Mouse (Mus musculus) neural tube, embryonic 11.5 days (tissue): Measurements from ENCODE around the gene 4930402H24Rik. TPM values are rescaled to one million over a fixed set of nuclear protein-coding genes. Genes with fewer than 3 reads are reported as not detected.

Experiments used
- ATAC-seq: fragments of 200-750 bp; cut with Nextera tagmentation; 2 replicates; pipeline ENCODE4 v1.8.0; 2017; ENCODE audit warnings: moderate number of reproducible peaks, mild to moderate bottlenecking, moderate TSS enrichment, moderate library complexity; ENCODE audit not compliant: insufficient read depth, low FRiP score, low TSS enrichment
- DNase-seq: peaks from one replicate; pipeline ENCODE4 v3.0.0-alpha.2; 2015; ENCODE audit warnings: low spot score
- H3K27ac ChIP-seq: fragments of 300-500 bp; sonication (generic); 2 replicates; pipeline ENCODE4 v1.5.1; 2014; ENCODE audit warnings: low read depth, mild to moderate bottlenecking, low read length
- H3K27me3 ChIP-seq: fragments of 300-500 bp; sonication (generic); 2 replicates; pipeline ENCODE4 v1.6.1; 2014; ENCODE audit warnings: mild to moderate bottlenecking, low read length, mixed read lengths; ENCODE audit not compliant: control insufficient read depth, insufficient read depth
- H3K36me3 ChIP-seq: fragments of 300-500 bp; sonication (generic); 2 replicates; pipeline ENCODE4 v1.6.1; 2014; ENCODE audit warnings: mild to moderate bottlenecking, low read length, moderate library complexity, mixed read lengths; ENCODE audit not compliant: control insufficient read depth, insufficient read depth
- H3K4me1 ChIP-seq: fragments of 300-500 bp; sonication (generic); 2 replicates; pipeline ENCODE4 v1.6.1; 2014; ENCODE audit warnings: low read length, mixed read lengths; ENCODE audit not compliant: control insufficient read depth, insufficient read depth
- H3K4me2 ChIP-seq: fragments of 300-500 bp; sonication (generic); 2 replicates; pipeline ENCODE4 v1.6.1; 2014; ENCODE audit warnings: low read depth, mild to moderate bottlenecking, moderate library complexity
- H3K4me3 ChIP-seq: fragments of 300-500 bp; sonication (generic); 2 replicates; pipeline ENCODE4 v1.5.1; 2014; ENCODE audit warnings: low read depth, low read length
- H3K9ac ChIP-seq: fragments of 300-500 bp; sonication (generic); 2 replicates; pipeline ENCODE4 v1.6.1; 2014; ENCODE audit warnings: mild to moderate bottlenecking, low read length
- H3K9me3 ChIP-seq: fragments of 300-500 bp; sonication (generic); 2 replicates; pipeline ENCODE4 v1.6.1; 2016; ENCODE audit warnings: low read length; ENCODE audit not compliant: control insufficient read depth
- WGBS: fragments of 180-500 bp; shearing (Covaris S2); extraction: QIAGEN DNeasy Blood & Tissue Kit; methylation state at CpG from one replicate; pipeline ENCODE4 v1.1.7; 2014; 5-methylcytosine and 5-hydroxymethylcytosine counted together
- polyA plus RNA-seq: library from polyadenylated mRNA; unstranded; fragments of >200 nt; fragmentation: Nextera tagmentation; extraction: Ambion mirVana; gene quantifications from 2 replicates; pipeline ENCODE4 v1.2.1, GENCODE M21; 2014

Gene 4930402H24Rik
- polyA plus RNA-seq, 1 experiment from 2014 or later, result 61.6 TPM

DNA sequence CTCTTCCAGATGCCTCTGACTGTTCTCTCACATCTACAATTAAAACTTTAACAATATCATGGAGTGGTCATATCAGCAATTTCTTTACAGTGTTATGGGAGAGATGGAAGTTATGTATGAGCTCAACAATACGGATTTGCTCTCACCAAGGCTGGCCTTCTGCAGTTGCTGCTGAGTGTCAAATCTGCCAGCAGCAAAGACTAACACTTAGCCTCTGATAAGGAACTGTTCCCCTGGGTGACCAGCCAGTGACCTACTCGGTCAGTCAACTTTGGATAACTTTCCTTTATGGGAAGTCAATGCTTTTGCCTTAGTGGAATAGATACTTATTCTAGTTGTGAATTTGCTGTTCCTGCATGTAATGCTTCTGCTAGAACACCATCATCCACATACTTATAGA, 62.6 kb downstream of the 4930402H24Rik start:
- no peak overlapping the region for H3K4me3 ChIP-seq
- no peaks in the 10 kb centered on the region for H3K9me3 ChIP-seq
- H3K9ac ChIP-seq, result no peak overlapping the region
- peaks cover 2% of the 10 kb centered on the region; the same call in 1 of the 2 replicates for H3K4me1 ChIP-seq
- no peak overlapping the region for H3K4me2 ChIP-seq
- 64% methylated on average over 2 of the region's 2 CpGs for WGBS
- no peaks in the 10 kb centered on the region for H3K36me3 ChIP-seq
- DNase-seq (no peak), ATAC-seq (no peak)
- H3K27ac ChIP-seq, result no peak overlapping the region
- no peaks in the 10 kb centered on the region for H3K27me3 ChIP-seq

- peak; percentile 78 for DNase-seq
- H3K27ac ChIP-seq, result peak overlapping the region; percentile 63
- no peak overlapping the region for H3K9ac ChIP-seq
- H3K4me1 ChIP-seq, result peaks cover 5% of the 10 kb centered on the region; the same call in 1 of the 2 replicates
- H3K4me3 ChIP-seq, result peak overlapping the region; percentile 93; the same call in 1 of the 2 replicates
- H3K36me3 ChIP-seq, result no peaks in the 10 kb centered on the region
- H3K27me3 ChIP-seq, result no peaks in the 10 kb centered on the region
- WGBS, result 3% methylated on average over 4 of the region's 4 CpGs
- ATAC-seq, result peak; percentile 77
- H3K4me2 ChIP-seq, result peak overlapping the region; percentile 77
- no peaks in the 10 kb centered on the region for H3K9me3 ChIP-seq
Measured at GRCm38 (mm10) chr2:130840846-130841245, 65.4 kb downstream of the 4930402H24Rik start.

DNA sequence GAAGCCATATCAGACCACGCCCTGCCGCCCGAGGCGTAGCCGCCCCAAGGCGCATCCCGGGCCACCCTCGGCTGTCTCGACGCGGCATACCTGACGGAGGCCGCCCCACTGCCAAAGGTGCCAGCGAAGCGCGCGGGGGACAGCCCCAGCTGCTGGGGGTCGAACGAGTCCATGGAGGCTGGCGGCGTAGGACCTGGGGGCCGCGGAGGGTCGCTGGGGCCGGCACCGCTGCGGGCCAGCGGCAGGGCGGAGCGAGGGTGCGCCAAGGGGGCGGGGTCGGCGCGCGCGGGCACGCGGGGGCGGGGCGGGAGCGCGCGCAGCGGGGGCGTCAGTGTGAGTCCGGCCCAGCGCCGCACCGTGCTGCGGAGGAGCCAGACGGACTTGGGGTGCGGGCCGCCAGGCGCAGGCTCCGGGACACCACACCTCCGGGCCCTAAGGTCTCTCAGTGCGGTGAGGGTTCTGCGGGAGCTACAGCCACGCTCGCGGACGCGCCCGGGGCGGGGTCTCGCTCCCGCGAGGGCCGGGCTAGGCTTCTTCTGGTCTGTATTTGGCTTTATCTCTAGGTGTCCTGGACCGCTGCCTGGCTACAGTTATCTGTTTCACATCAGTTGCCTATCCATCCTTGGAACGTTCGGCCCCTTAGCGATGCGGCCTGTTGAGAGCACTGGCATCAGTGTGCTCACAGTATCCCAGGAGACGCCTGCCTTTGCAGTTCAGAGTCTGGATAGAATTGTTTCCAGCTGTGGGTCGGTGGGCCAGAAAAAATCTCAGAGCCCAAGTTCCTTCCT, 66.1 kb downstream of the 4930402H24Rik start:
- Histone ChIP-seq H3K4me2 (peak overlapping the region; percentile 77), H3K27me3 (no peaks in the 10 kb centered on the region), H3K4me1 (peaks cover 5% of the 10 kb centered on the region; the same call in 1 of the 2 replicates), H3K9ac (peak overlapping the region; percentile 91), H3K36me3 (no peaks in the 10 kb centered on the region), H3K9me3 (no peaks in the 10 kb centered on the region), H3K27ac (peak overlapping the region; percentile 92), H3K4me3 (peak overlapping the region; percentile 93)
- DNase-seq (peak; percentile 84), ATAC-seq (peak; percentile 82)
- WGBS, result under 1% methylated on average over 55 of the region's 77 CpGs

DNA sequence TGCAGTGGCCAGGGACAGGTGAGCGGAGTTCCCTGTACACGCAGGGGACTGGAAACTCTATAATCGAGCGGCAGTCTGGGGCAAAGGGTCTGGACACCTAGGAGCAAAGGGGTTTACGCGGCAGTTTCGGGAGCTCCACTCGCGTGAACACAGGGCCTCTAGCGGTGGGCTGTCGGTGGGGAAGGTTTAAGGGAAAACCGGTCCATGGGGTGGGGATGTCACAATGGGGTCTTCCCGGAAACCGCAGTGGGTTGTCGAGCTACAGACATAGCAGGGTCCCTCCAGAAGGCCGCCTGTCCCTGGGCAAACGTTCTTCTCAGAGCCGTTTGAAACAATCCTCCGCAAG, 66.7 kb downstream of the 4930402H24Rik start:
- no peaks in the 10 kb centered on the region for H3K27me3 ChIP-seq
- peak overlapping the region; percentile 92 for H3K27ac ChIP-seq
- no peaks in the 10 kb centered on the region for H3K36me3 ChIP-seq
- peak overlapping the region; percentile 91 for H3K9ac ChIP-seq
- peaks cover 5% of the 10 kb centered on the region; the same call in 1 of the 2 replicates for H3K4me1 ChIP-seq
- H3K9me3 ChIP-seq, result no peaks in the 10 kb centered on the region
- ATAC-seq (peak; percentile 45; the same call in 1 of the 2 replicates), DNase-seq (no peak)
- WGBS, result 2% methylated on average over 19 of the region's 19 CpGs
- H3K4me2 ChIP-seq, result peak overlapping the region; percentile 77
- peak overlapping the region; percentile 93 for H3K4me3 ChIP-seq

DNA sequence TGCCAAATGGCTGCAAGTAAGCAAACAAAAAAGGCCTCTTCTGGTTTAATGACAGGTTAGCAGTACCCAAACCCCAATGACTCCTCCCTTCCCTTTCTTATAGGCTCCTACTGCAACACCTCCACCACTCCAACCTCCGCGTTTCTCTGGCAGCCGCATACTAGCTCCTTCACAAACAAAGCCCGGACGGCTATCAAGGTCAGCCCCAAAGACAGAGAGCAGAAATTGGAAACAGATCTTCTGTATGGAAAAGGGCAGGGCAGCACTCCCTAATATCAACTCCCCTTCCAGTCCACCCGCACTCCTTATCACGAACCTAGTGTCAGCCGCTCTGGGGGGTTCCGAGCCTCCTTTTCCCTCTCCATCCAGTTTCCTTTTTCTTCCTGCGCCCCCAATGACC, 67.1 kb downstream of the 4930402H24Rik start:
- Histone ChIP-seq H3K27me3 (no peaks in the 10 kb centered on the region), H3K4me3 (peak overlapping the region; percentile 93), H3K27ac (peak overlapping the region; percentile 92), H3K4me2 (peak overlapping the region; percentile 77), H3K4me1 (peaks cover 5% of the 10 kb centered on the region; the same call in 1 of the 2 replicates), H3K9ac (peak overlapping the region; percentile 91), H3K36me3 (no peaks in the 10 kb centered on the region), H3K9me3 (no peaks in the 10 kb centered on the region)
- WGBS, result 2% methylated on average over 10 of the region's 10 CpGs
- DNase-seq (no peak), ATAC-seq (no peak)

DNA sequence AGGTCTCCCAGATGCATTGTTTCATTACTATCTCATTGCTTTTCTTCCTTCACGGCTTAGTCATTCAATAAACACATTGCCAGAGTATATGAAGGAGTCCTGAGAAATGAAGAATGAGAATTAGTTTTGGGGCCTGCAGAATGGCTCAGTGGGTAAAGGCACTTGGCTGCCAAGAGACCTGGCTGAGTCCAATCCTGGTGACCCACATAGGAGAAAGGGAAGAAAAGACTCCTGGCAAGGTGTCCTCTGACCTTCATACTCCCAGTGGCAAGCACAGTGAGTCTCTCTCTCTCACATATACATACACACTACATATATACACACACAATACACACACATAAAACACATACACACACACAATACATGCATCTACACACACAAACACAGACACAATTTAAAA, 68.1 kb downstream of the 4930402H24Rik start:
- Histone ChIP-seq H3K36me3 (no peaks in the 10 kb centered on the region), H3K27ac (no peak overlapping the region), H3K9ac (no peak overlapping the region), H3K4me2 (peak overlapping the region; percentile 77), H3K4me3 (peak overlapping the region; percentile 93; the same call in 1 of the 2 replicates), H3K9me3 (no peaks in the 10 kb centered on the region), H3K27me3 (no peaks in the 10 kb centered on the region), H3K4me1 (peaks cover 5% of the 10 kb centered on the region; the same call in 1 of the 2 replicates)
- DNase-seq, result no peak
- 93% methylated on average over 1 of the region's 1 CpGs for WGBS
- ATAC-seq, result no peak

DNA sequence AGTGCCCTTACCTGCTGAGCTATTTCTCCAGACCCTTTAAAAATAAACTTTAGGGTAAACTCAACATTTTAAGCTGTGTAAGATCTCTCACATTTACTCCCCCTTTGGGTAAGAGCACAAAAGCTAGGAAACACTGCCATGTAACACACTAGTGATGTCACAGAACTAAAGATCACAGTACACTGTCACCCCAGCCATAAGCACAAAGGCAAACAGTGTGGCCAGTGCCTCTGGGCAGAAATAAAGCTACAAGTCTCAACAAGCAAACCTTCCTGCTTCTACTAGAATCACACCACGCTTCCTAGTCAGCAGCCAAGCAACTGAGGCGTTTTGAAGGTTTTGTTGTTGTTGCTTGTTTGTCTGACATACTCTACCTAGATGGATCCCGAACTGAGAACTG, 72.5 kb downstream of the 4930402H24Rik start:
- DNase-seq (no peak), ATAC-seq (no peak)
- H3K36me3 ChIP-seq, result no peaks in the 10 kb centered on the region
- 79% methylated on average over 3 of the region's 3 CpGs for WGBS
- peaks cover 4% of the 10 kb centered on the region; the same call in 1 of the 2 replicates for H3K4me1 ChIP-seq
- H3K4me2 ChIP-seq, result no peak overlapping the region
- no peak overlapping the region for H3K27ac ChIP-seq
- no peaks in the 10 kb centered on the region for H3K27me3 ChIP-seq
- no peak overlapping the region for H3K4me3 ChIP-seq
- H3K9me3 ChIP-seq, result no peaks in the 10 kb centered on the region
- H3K9ac ChIP-seq, result no peak overlapping the region

GRCm38 (mm10) chr2:130832582-130832981, 73.6 kb downstream of the 4930402H24Rik start:
- H3K4me2 ChIP-seq, result no peak overlapping the region
- WGBS, result 83% methylated on average over 1 of the region's 1 CpGs
- ATAC-seq (no peak), DNase-seq (no peak)
- no peak overlapping the region for H3K9ac ChIP-seq
- no peaks in the 10 kb centered on the region for H3K27me3 ChIP-seq
- H3K4me3 ChIP-seq, result no peak overlapping the region
- no peaks in the 10 kb centered on the region for H3K4me1 ChIP-seq
- H3K27ac ChIP-seq, result no peak overlapping the region
- no peaks in the 10 kb centered on the region for H3K9me3 ChIP-seq
- no peaks in the 10 kb centered on the region for H3K36me3 ChIP-seq

DNA sequence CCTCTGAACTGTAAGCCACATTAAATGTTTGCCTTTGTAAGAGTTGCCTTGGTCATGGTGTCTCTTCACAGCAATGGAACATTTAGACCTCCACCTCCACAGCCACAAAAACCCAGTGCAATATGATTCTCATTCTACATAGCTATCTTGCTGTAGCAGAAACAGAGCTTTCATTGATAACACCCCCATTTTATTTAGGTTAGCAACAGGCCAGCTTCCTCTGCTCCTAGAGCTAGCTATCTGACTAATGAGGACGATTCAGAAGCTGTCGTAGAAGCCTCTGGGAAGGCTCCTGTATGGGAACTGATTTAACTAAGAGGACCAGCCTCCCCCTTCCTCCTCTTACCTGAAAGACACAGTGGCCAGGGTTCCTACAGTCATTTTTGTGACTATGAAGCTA, 74.2 kb downstream of the 4930402H24Rik start:
- H3K4me3 ChIP-seq, result no peak overlapping the region
- 77% methylated on average over 2 of the region's 2 CpGs for WGBS
- H3K27me3 ChIP-seq, result no peaks in the 10 kb centered on the region
- no peak overlapping the region for H3K9ac ChIP-seq
- H3K9me3 ChIP-seq, result no peaks in the 10 kb centered on the region
- H3K27ac ChIP-seq, result no peak overlapping the region
- no peaks in the 10 kb centered on the region for H3K36me3 ChIP-seq
- DNase-seq, result no peak
- no peak overlapping the region for H3K4me2 ChIP-seq
- H3K4me1 ChIP-seq, result no peaks in the 10 kb centered on the region; the same call in 1 of the 2 replicates
- ATAC-seq, result no peak
